Mouse (Mus musculus) large intestine, adult 2 months (tissue): ENCODE results near the gene Krt86. TPM values are rescaled to one million over a fixed set of nuclear protein-coding genes. Genes with fewer than 3 reads are reported as not detected.
"Not testable (repeated sequence)": the region's sequence is repeated elsewhere in the genome, so short reads cannot be mapped to it uniquely, and the experiment has no call there.

ENCODE experiments used
- DNase-seq: peaks from one replicate; pipeline ENCODE4 v3.0.0-alpha.2; 2012; ENCODE audit warnings: low read depth, low spot score
- WGBS: fragments of 180-500 bp; shearing (Covaris S2); methylation state at CpG from one replicate; pipeline ENCODE4 v1.1.7; 2018; 5-methylcytosine and 5-hydroxymethylcytosine counted together
- polyA plus RNA-seq: library from polyadenylated mRNA; depleted of rRNA; stranded (reverse); fragments of >200 nt; gene quantifications from 2 replicates; pipeline ENCODE4 v1.2.3, GENCODE M21; 2012; rRNA removed

Gene Krt86
- polyA plus RNA-seq, 1 experiment = 0.09 TPM

- WGBS = 84% methylated on average over 11 of the region's 11 CpGs
- no peak for DNase-seq
These were observed 12.8 kb downstream of the Krt86 start for GRCm38 (mm10) chr15:101485911-101486635.

- DNase-seq = peak; percentile 52
- 15% methylated on average over 6 of the region's 6 CpGs for WGBS
These were observed 18.2 kb downstream of the Krt86 start, which contains the start of gene Krt83 for GRCm38 (mm10) chr15:101491431-101491830. TSS of gene Krt83 (minus strand) at chr15:101491512.

DNA sequence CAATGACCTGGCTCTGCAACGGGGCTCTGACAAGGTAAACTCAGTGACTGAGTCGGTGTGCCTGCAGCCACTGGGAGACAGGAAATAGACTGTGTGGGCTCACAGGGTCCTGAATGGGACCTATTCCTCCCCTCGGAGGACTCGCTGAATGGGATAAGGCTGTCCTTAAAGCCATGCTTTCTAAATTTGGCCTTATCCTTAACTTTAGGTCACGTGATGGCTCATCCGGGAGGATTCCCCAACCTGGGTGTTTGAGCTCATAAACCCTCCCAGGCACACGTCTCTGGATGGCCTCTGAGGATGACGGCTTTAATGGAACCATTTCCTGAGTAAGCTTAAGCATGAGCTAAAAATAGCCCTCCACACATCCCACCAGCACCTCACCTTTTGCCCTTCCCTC lies 19.4 kb downstream of the Krt86 start:
- no peak for DNase-seq
- WGBS = 36% methylated on average over 8 of the region's 8 CpGs

DNA sequence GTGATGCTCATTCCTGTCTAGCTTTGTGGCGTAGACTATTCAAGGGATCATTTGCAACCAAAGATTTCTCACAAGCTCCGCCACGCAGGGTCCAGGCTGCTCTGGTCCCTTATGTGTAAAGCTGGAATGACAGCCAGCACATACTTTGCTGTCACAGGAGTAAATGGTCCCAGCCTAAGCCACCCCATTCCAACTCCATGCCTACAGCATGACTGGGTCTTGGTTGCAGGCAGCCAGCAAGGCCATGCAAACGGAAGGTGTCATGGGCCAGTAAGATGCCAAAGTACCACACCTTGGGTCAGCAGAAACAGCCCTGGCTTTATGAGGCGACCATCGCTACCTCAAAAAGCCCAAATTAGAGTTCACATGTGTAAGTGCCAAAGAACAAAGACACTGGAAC lies 20.4 kb downstream of the Krt86 start:
- 92% methylated on average over 6 of the region's 6 CpGs for WGBS
- no peak for DNase-seq

- DNase-seq = no peak
- WGBS = 33% methylated on average over 1 of the region's 1 CpGs
These were observed 20.9 kb downstream of the Krt86 start for GRCm38 (mm10) chr15:101494203-101494602.

GRCm38 (mm10) chr15:101495266-101495665 lies 22.0 kb downstream of the Krt86 start:
- WGBS = 71% methylated on average over 8 of the region's 8 CpGs
- no peak for DNase-seq

DNA sequence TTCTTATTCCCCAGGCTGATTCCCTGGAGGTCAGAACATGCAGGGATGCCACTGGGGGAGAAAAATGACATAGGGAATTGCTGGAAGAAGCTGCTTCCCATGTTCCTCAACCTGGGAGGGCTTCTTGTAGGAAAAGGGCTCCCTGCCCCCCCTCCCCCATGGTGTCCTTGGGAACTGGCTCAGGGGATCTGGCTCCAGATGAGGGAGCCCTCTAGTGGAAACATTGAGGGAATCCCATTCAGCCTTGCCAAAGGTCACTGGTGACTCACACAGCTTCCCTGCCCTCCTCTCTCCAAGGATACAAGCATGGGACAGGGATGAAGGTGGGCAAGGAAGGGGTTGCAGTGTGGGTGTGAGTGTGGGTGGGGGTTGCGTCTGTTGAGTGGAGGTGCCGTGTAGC lies 23.9 kb downstream of the Krt86 start:
- DNase-seq = no peak
- WGBS = 64% methylated on average over 2 of the region's 2 CpGs

DNA sequence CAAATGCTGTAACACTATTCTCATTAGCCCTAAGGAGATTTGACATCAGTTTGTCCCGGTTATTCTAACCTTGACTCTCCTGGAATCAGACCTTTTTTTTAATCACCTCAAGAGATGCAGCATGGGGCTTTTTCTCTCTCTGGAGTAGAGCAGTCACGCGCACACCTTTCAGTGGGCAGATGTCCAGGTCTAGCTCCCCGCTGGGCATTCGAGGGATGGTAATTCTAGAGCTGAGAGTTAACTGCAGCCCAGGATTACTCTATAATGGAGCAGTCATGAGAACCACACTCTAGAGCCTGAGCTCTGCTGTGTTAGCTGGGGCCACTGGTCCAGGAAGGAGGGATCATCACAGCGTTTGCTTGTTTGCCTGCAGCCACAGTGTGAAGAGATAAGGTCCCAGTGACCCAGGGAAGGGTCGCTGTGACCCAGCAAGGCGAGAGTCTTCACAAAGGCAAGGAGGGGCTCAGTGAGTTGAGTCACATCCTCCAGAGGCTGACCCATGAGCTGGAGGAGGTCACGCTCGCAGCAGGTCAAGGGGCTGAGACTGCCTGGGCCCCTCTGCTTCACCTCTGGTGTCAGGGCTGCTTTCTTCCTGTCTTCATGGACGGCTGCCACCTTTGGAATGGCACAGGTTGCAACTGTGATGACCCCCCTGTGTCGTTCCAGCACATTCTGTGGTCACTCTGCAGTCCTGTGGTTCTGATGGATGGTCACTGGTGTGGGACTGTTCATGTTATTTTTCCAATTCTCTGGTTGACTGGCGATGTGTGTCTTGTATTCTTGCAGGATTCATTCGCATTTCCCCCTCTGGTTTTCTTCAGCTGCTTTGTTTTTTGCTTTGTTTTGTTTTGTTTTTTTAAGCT lies 33.8 kb downstream of the Krt86 start:
- 55% methylated on average over 14 of the region's 14 CpGs for WGBS
- no peak for DNase-seq

DNA sequence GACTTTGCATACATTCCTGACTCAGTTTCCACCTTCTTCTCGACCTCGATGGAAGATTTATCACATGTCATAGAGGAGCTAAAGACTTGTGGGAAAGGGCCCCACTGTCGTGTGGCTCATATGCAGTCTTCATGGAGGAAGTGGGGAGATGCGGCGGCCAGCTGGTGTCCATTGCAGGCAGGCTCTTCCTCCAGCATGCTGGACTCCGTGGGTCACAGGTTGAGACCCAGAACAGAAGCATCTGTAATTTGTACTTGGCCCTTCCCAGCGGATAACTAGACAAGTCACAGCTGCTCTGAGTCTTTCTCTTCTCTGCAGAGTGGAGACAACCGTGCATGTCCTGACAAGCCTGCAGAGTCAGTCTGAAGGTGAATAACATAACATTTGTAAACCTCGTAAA lies 35.0 kb downstream of the Krt86 start:
- WGBS = 64% methylated on average over 9 of the region's 9 CpGs
- DNase-seq = no peak

DNA sequence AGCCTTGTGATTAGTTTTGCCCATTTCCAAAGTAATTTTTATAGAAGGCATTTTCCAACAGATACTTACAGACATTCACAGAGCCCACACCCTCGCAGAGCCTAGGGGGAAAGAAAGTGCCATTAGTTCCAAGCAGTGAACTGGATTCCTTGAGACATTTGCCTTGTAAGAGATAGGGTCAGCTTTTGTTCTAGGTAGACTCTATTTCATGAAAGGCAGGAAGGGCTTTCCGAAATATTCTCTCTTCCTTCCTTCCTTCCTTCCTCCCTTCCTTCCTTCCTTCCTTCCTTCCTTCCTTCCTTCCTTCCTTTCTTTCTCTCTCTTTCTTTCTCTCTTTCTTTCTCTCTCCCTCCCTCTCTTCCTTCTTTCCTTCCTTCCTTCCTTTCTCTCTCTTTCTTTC lies 43.9 kb downstream of the Krt86 start, which contains the start of gene Gm49425:
Gene Gm49425 (minus strand): TSS at position 101 of the 400 bp plus-strand sequence.
- WGBS = 77% methylated on average over 2 of the region's 2 CpGs
- not testable (repeated sequence) for DNase-seq

DNA sequence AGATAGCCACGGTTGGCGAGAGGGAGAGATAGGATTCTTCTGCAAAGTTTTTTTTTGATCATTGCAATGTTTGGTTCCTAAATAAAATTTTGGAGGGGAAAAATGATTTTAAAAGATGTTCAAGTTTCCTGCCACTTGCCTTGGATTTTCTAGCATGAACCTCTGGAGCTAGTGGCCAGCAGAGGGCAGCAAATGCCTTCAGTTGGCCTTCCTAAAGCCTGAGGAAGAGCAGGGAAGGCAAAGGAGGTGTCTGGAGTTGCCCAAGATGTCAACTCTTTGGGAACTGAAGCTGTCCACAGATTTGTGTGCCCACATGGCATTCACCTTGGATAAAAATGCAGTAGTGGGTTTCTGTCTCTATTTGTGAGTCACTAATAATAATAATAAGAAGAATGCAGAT lies 46.5 kb downstream of the Krt86 start:
- DNase-seq = no peak
- 13% methylated on average over 2 of the region's 2 CpGs for WGBS

- DNase-seq = peak; percentile 81
- 35% methylated on average over 4 of the region's 4 CpGs for WGBS
These were observed 49.4 kb downstream of the Krt86 start for GRCm38 (mm10) chr15:101522556-101523232.

Other genes starting within 250 kb of the Krt86 start
- gene Grasp, start 249.3 kb upstream of the Krt86 start, polyA plus RNA-seq = 2.2 and 2.8 TPM in 2 replicates
- 8.1 and 9.3 TPM in 2 replicates for gene Nr4a1, start 219.2 kb upstream of the Krt86 start, polyA plus RNA-seq
- gene Atg101, start 189.2 kb upstream of the Krt86 start, polyA plus RNA-seq = 36.1 and 37.9 TPM in 2 replicates
- gene 6030408B16Rik, start 180.3 kb upstream of the Krt86 start, polyA plus RNA-seq = not detected in 2 replicates
- 1.0 and 1.1 TPM in 2 replicates for gene Krt80, start 103.3 kb upstream of the Krt86 start, polyA plus RNA-seq
- gene Krt7, start 62.4 kb upstream of the Krt86 start, polyA plus RNA-seq = 33.0 and 44.4 TPM in 2 replicates
- 0.62 and 1.3 TPM in 2 replicates for gene Krt87, start 34.7 kb upstream of the Krt86 start, polyA plus RNA-seq
- 0.09 and 0.12 TPM in 2 replicates for gene Krt88, start 25.7 kb upstream of the Krt86 start, polyA plus RNA-seq
- not detected in 2 replicates for gene Krt81, start 9.7 kb upstream of the Krt86 start, polyA plus RNA-seq
- gene Krt83, start 18.0 kb downstream of the Krt86 start, polyA plus RNA-seq = 0.07 and 0.25 TPM in 2 replicates
- gene Gm49425, start 43.8 kb downstream of the Krt86 start, polyA plus RNA-seq = not detected in 2 replicates
- 0.32 and 1.5 TPM in 2 replicates for gene Krt84, start 59.3 kb downstream of the Krt86 start, polyA plus RNA-seq
- not detected in 2 replicates for gene Krt82, start 77.2 kb downstream of the Krt86 start, polyA plus RNA-seq
- gene Krt90, start 89.5 kb downstream of the Krt86 start, polyA plus RNA-seq = 0.04 TPM in 1 of 2 replicates, not detected in the other
- gene Krt75, start 100.4 kb downstream of the Krt86 start, polyA plus RNA-seq = not detected in 2 replicates
- not detected in 2 replicates for gene Gm5414, start 154.7 kb downstream of the Krt86 start, polyA plus RNA-seq
- gene Gm5478, start 173.9 kb downstream of the Krt86 start, polyA plus RNA-seq = not detected in 2 replicates
- not detected in 2 replicates for gene Krt6b, start 206.8 kb downstream of the Krt86 start, polyA plus RNA-seq
- gene Krt6a, start 220.8 kb downstream of the Krt86 start, polyA plus RNA-seq = 0.04 TPM in 1 of 2 replicates, not detected in the other
- gene Krt5, start 239.4 kb downstream of the Krt86 start, polyA plus RNA-seq = 0.07 and 0.14 TPM in 2 replicates